Mouse (Mus musculus) common myeloid progenitor, adult 5-6 weeks (primary cell): ENCODE measurements around the gene Kcnk3. TPM values are rescaled to one million over a fixed set of nuclear protein-coding genes. Genes with fewer than 3 reads are reported as not detected.

ENCODE experiments used
- ATAC-seq: replicated peaks from 2 replicates; pipeline ENCODE4 v1.8.0; 2016; ENCODE audit warnings: low read depth, mild to moderate bottlenecking, moderate TSS enrichment, inconsistent platforms; ENCODE audit not compliant: poor library complexity, severe bottlenecking
- total RNA-seq: library from RNA; stranded (forward); fragments of 200-1000, 187-1606 nt; gene quantifications from 2 replicates; pipeline ENCODE4 v1.2.3, GENCODE M21; 2017

The Kcnk3 gene
- not detected in 2 replicates for total RNA-seq

- 0 out of 2 replicates have a peak, but pooled peaks have one; percentile 47 for ATAC-seq
These were observed at the start of gene Kcnk3 for GRCm38 (mm10) chr5:30587681-30588300. Gene Kcnk3, plus strand, starts transcription at chr5:30588170.

DNA sequence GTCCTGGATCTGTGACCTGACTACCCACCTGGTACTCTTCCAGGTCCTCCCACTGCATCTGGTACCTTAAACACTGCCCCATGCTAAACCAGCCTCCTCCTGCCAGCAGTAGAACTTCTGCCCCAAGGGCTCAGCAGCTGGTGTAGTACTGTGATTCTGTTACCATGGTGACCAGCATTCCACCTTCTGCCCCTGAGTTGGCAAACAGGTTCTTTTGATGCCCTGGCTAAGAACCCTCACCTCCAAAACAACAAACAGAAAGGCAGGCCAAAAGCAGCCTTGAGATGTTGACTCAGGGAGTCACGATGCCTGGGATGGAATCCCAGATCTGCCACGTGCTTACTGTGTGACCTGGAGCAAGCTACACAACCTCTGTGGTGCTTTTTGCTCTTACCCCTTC is 42.3 kb upstream of the Kcnk3 start, which contains the start of gene Cib4:
Cib4 (minus strand) TSS at position 139 of the 400 bp plus-strand sequence.
- no peak for ATAC-seq

DNA sequence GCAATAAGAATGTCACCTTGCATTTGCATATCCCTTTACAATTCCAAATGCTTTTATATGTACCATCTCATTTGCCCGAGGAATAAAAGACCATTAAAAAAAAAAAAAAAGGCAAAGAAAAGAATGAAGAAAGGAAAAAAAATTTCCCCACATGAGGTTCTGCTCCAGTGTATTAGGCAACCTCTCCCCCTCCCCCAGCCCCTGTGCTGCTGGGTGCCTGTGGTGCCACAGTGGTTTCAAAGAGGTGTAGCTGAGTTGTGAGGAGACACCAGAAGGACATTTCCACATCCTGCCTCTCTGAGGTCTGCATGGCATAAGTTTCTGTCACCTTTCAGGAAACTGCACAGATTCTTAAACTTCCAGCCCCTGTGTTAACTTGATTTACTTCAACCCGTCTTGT is 39.3 kb upstream of the Kcnk3 start:
- no peak for ATAC-seq

DNA sequence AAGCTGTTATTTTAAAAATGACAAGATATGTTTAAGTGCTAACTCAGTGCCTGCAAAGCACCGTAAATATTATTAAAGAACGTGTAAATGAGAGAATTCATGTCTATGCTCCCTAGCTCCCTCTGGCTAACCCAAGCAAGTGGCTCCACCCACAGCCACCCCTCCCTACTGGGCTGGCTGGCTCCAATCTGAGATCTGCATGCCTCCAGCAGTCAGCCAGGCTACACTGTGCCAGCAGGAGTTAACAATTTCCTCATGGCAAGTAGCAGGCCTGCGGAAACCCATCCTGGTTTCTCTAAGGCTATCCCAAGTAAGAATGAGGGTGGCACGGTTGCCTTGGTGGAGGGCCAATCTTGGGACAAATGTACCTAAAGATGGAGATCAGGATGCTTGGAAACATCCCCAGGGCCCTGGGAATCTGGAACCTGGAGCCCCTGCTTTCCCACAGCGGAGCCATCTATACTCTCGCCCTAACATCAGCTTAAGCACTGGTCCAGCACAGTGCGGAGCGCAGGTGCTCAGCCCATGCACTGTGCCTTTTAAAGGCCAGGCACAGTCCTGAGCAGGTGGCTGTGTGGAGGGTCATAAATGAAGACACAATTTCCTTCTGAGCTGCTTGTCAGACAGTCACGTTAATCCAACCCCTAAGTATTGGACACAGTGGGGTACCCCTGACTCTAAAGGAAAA is 37.5 kb upstream of the Kcnk3 start:
- peak; percentile 62; the same call in 1 of the 2 replicates for ATAC-seq

GRCm38 (mm10) chr5:30551022-30551638 is 36.8 kb upstream of the Kcnk3 start:
- no peak for ATAC-seq

DNA sequence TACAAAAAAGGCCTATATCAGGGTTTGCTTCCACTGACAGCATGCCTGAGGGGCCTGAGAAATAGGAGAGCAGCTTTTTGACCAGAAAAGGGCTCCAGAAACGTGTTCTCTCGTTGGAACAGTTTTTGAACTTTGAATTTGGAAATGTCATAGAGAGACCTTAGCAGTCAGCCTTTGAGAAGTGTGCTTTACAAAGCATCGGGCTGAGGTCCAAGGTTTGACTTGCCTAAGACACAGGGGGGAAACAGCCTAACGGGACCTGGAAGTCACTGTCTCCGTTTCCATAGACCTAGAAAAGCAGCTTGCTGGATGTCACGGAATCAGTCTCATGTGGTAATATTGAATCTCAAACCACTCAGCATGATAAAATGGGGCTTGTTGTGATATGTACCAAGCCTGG is 36.0 kb upstream of the Kcnk3 start:
- ATAC-seq = no peak

GRCm38 (mm10) chr5:30553936-30554335 is 34.0 kb upstream of the Kcnk3 start:
- ATAC-seq = no peak

DNA sequence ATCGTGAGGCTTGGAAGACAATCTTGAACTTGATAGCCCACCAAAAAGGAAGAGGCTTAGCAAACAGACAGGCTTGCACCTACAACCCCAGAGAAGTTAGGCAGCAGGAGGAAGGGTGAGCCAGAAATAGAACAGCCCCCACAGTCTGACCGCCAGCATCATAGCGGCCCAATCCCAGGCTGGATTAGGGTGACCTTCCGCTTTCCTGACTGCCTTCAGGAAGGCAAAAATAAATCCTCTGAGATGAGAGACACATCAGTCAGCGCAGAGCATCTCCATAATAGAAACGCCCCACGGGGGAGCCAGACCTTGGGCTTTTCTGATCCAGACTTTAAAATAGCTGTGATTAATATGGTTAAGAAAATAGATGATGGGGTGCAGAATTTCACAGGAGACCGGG is 33.0 kb upstream of the Kcnk3 start:
- no peak for ATAC-seq

DNA sequence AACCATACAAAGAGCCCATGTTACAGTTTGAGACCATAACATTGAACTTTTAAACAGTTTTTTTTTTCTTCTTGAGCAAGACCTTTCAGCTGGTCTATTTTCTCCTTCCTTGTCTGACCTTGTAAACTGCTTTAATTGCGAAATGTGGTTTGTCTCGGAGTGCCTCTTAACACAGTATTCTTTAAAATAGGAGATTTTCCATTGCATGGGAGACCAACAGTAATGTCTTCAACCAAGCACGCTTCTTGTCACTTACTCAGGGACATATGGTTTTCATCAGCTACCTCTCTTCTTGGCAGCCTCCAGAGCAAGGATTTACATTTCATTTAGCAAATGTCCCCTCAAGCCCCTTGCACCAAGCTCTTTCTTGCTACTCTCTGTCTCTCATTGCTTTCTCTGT is 31.7 kb upstream of the Kcnk3 start:
- ATAC-seq = no peak

DNA sequence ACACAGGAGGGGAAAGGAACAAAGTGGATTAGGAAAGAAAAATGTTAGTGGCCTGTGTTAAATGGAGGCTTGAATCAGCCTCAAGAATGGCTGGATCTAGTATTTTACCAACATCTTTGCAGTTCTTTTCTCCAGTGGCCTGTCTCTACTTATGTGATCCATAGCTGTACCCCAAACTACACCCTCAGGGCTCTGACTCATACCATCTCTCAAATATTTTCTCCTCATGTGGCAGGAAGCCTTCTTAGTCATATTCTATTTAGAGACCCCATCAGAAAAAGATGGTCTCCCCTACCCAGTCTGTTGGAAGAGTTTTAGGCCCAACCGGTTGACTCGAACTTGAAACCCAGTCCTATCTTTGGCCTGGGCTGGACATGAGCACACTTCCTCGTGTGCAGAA is 28.5 kb upstream of the Kcnk3 start:
- ATAC-seq = no peak

GRCm38 (mm10) chr5:30559986-30560493 is 27.9 kb upstream of the Kcnk3 start:
- no peak for ATAC-seq

DNA sequence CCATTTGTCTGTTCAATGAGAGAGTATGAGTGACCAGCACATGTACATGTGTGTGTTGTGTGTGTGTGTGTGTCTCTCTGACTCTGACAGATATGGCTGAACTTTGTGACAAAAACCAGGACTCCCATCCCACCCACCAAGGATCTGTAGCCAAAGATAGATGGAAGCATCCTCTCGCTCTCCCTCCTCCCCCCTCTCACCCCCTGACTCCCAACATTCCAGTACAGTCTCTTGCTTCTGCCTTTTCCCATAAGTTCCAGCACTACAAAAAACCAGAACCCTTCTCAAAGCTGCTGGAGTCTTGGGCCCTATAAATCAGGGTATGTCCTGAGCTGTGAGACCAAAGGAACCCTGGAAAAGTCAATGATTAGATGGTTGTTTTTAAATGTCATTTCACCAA is 19.5 kb upstream of the Kcnk3 start:
- ATAC-seq = no peak

DNA sequence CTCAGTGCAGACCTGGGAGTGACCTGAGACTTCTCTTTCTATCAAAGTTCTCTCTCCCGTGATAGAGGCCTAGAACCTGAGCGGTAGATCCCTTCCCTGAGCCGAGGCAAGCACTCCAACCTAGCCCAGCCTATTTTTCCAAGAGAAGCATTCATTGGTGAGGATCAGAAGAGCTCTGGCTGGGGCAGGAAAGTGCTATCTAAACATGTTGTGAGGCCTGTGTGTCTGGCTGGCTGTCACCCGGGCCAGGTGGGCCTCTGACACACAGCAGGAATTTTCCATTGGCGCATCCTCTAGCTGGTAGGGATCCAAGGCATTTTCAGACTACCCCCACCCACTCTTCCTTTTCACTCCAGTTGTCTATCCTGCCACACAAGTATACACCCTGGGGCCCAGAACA is 16.1 kb upstream of the Kcnk3 start:
- no peak for ATAC-seq

DNA sequence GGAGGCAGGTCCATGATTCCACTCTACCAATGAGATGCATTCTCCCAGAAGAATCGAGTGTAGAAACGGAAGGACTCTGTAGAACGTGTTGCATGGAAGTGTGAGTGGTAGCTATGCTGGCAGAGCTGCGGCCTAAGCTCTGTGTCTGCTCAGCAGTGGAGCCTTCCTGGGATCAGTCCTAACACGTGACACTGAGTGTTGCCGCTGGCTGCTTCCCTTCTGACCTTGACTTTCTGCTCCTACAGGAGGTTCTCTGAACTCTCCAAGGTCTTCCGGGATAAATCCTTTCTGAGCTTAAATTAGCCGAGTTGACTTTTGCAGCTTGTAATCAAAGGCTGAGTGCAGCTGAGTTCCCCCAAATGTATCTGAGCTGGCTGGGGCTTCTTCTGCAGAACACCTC is 13.6 kb upstream of the Kcnk3 start:
- ATAC-seq = no peak

- peak; percentile 68 for ATAC-seq
These were observed 11.7 kb upstream of the Kcnk3 start for GRCm38 (mm10) chr5:30576233-30576632.

- no peak for ATAC-seq
These were observed 10.7 kb upstream of the Kcnk3 start for GRCm38 (mm10) chr5:30577251-30577650.

- ATAC-seq = no peak
These were observed 10.2 kb upstream of the Kcnk3 start for GRCm38 (mm10) chr5:30577654-30578310.

- no peak for ATAC-seq
These were observed 9.4 kb upstream of the Kcnk3 start for GRCm38 (mm10) chr5:30578445-30579080.

DNA sequence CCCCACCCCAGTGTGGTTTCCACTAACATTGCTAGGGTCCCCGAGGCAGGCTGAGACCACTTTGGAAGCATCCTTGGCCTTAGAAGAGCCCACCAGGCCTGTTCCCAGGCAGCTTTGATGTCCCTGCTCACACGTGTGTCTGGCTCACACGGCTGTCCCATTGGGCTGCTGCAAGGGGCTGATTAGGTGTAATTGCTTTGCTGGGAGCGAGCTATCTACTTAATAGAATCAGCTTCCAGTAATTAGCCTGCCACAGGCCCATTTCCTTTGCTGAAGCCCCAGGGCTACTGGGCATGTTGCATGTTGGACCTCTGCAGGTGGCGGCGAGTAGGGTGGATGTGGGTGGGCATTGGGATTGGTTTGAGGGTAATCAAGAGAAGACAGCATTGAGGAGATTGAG is 7.2 kb upstream of the Kcnk3 start:
- ATAC-seq = no peak

DNA sequence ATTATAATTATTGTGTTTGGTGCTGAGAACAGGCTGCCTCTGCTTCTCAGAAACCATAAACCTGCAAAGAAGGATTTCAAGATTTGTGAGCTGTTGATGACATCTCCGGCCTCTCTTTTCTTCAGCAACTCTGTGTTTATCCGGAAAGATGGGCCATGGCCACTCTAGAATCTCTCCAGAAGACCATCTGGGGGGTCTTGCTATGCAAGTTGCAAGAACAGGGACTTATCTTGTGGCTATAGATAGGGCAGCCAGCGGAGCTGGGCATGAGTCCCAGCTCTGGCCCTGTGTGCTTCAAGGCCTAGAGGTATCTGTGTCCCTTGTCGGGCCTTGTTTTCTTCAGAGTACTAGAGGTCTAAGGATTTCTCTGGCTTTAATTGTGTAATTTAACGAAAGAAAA is 6.0 kb upstream of the Kcnk3 start:
- ATAC-seq = no peak
